Mouse (Mus musculus) frontal cortex, postnatal 25 days (tissue): ENCODE results near the gene Gm3629.
"Not testable (repeated sequence)": the region's sequence is repeated elsewhere in the genome, so short reads cannot be mapped to it uniquely, and the experiment has no call there.

Experiments used
- DNase-seq, 2 experiments: peaks; one replicate each; pipeline ENCODE4 v3.0.0; 2022; ENCODE audit warnings: low spot score in 2 of 2

Gm3629 gene

GRCm38 (mm10) chr14:6590513-6590912 is at the start of gene Gm3629:
TSS of gene Gm3629 (minus strand) at chr14:6590613.
- DNase-seq = not testable (repeated sequence)

GRCm38 (mm10) chr14:6622318-6622717 is 31.9 kb upstream of the Gm3629 start, which contains the start of gene Gm3460:
TSS of gene Gm3460 (minus strand) at chr14:6622418.
- DNase-seq = not testable (repeated sequence)

DNA sequence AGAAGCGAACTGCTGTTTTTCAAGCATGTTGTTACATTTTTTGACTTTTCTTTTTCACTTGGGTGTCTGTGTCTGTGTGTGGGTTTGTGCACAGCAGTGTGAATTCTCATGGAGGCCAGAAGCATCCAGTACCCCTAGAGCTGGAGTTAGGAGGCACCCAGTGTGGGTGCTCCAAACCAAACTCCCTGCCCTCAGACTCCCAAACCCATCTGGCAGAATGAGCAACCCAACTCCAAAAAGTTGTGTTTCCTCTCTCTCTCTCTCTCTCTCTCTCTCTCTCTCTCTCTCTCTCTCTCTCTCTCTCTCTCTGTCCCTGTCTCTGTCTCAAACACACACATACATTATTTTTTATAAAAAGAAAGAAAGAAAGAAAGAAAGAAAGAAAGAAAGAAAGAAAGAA is 16.0 kb upstream of the Gm3629 start:
- DNase-seq = peak in 1 of 2 experiments; percentile 3

DNA sequence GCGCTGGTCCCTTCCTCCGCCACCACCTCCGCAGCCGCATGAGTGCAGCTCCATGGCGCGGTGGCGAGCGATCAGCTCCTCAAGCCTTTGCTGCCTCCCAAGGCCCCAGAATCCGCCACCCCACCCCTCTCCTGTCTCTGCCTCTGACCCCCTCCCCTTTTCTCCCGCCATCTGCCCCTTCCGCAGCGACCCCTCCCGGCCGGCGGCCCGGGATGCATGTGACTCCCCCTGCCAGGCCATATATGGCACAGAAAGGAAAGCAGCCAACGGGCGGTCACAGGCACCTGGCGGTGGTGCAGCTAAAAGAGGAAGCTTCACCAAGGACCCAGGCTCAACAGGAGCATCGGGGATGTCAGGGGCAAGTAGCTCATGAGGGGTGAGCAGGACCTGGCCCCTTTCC is 14.6 kb upstream of the Gm3629 start:
- DNase-seq = peak in 1 of 2 experiments; percentile 1

GRCm38 (mm10) chr14:6604551-6604950 is 14.1 kb upstream of the Gm3629 start:
- DNase-seq = peak in 1 of 2 experiments; percentile 1

GRCm38 (mm10) chr14:6537190-6537589 is 53.2 kb downstream of the Gm3629 start, which contains the start of gene Gm8356:
TSS of gene Gm8356 (minus strand) at chr14:6537290.
- not testable (repeated sequence) for DNase-seq
